Mouse (Mus musculus) midbrain, postnatal 0 days (tissue): ENCODE results near the gene BC034090. TPM values are rescaled to one million over a fixed set of nuclear protein-coding genes. Genes with fewer than 3 reads are reported as not detected.

ENCODE experiments used
- ATAC-seq: fragments of 200-750 bp; cut with Nextera tagmentation; 2 replicates; pipeline ENCODE4 v1.8.0; 2017; ENCODE audit warnings: moderate number of reproducible peaks, mild to moderate bottlenecking, moderate TSS enrichment, moderate library complexity; ENCODE audit not compliant: low FRiP score
- DNase-seq: peaks from one replicate; pipeline ENCODE4 v3.0.0-alpha.2; 2015; ENCODE audit warnings: low spot score
- H3K27ac ChIP-seq: fragments of 300-500 bp; sonication (generic); 2 replicates; pipeline ENCODE4 v1.5.1; 2014; ENCODE audit warnings: low read depth, mild to moderate bottlenecking, low read length, mixed read lengths
- H3K27me3 ChIP-seq: fragments of 300-500 bp; sonication (generic); 2 replicates; pipeline ENCODE4 v1.6.1; 2014; ENCODE audit warnings: low read length, control low read depth, mixed read lengths; ENCODE audit not compliant: insufficient read depth
- H3K36me3 ChIP-seq: fragments of 300-500 bp; sonication (generic); 2 replicates; pipeline ENCODE4 v1.6.1; 2014; ENCODE audit warnings: low read length, control low read depth, mixed read lengths; ENCODE audit not compliant: insufficient read depth
- H3K4me1 ChIP-seq: fragments of 300-500 bp; sonication (generic); 2 replicates; pipeline ENCODE4 v1.6.1; 2014; ENCODE audit warnings: mild to moderate bottlenecking, control low read depth, antibody characterized with exemption, low read length, mixed read lengths; ENCODE audit not compliant: insufficient read depth
- H3K4me2 ChIP-seq: fragments of 300-500 bp; sonication (generic); 2 replicates; pipeline ENCODE4 v1.6.1; 2014; ENCODE audit warnings: low read depth, mild to moderate bottlenecking, low read length, mixed read lengths; ENCODE audit not compliant: poor library complexity, severe bottlenecking
- H3K4me3 ChIP-seq: fragments of 300-500 bp; sonication (generic); 2 replicates; pipeline ENCODE4 v1.5.1; 2014; ENCODE audit warnings: low read depth, mild to moderate bottlenecking, low read length, moderate library complexity
- H3K9ac ChIP-seq: fragments of 300-500 bp; sonication (generic); replicated peaks from 2 replicates; pipeline ENCODE4 v1.6.1; 2014; ENCODE audit warnings: mild to moderate bottlenecking, low read length, moderate library complexity, mixed read lengths; ENCODE audit not compliant: poor library complexity, severe bottlenecking
- H3K9me3 ChIP-seq: fragments of 300-500 bp; sonication (generic); 2 replicates; pipeline ENCODE4 v1.6.1; 2016; ENCODE audit warnings: low read length, control low read depth
- CTCF ChIP-seq: IDR thresholded peaks from 2 replicates; pipeline ENCODE4 v1.5.1; 2016; ENCODE audit warnings: antibody characterized with exemption, mild to moderate bottlenecking
- WGBS: fragments of 180-500 bp; shearing (Covaris S2); extraction: QIAGEN DNeasy Blood & Tissue Kit; methylation state at CpG from one replicate; pipeline ENCODE4 v1.1.7; 2014; 5-methylcytosine and 5-hydroxymethylcytosine counted together
- polyA plus RNA-seq: library from polyadenylated mRNA; unstranded; fragments of >200 nt; fragmentation: Nextera tagmentation; extraction: Ambion mirVana; gene quantifications from 2 replicates; pipeline ENCODE4 v1.2.1, GENCODE M21; 2015
- total RNA-seq: library from RNA; depleted of rRNA; stranded (reverse); fragments of >200 nt; gene quantifications from 2 replicates; pipeline ENCODE4 v1.2.3, GENCODE M21; 2014; rRNA removed

Gene BC034090
- total RNA-seq (7.3 and 11.2 TPM in 2 replicates), polyA plus RNA-seq (1.9 TPM in 2 replicates)

- Histone ChIP-seq H3K27me3 (peaks cover 14% of the 10 kb centered on the region; the same call in 1 of the 2 replicates), H3K9me3 (no peaks in the 10 kb centered on the region), H3K4me2 (peak within 1 kb of the TSS; percentile 64), H3K27ac (no peak within 1 kb of the TSS), H3K4me1 (no peaks in the 10 kb centered on the region), H3K9ac (peak within 1 kb of the TSS; percentile 64), H3K36me3 (no peaks in the 10 kb centered on the region), H3K4me3 (peak within 1 kb of the TSS; percentile 40)
- DNase-seq = no peak
- 5% methylated on average over 64 of the region's 85 CpGs for WGBS
- TF ChIP-seq CTCF = no peak
- ATAC-seq = peak; percentile 61
These were observed at the start of gene BC034090 for GRCm38 (mm10) chr1:155243797-155244770. TSS of gene BC034090 (minus strand) at chr1:155244444.

GRCm38 (mm10) chr1:155293446-155293845 is 49.2 kb upstream of the BC034090 start:
- ATAC-seq (peak; percentile 60; the same call in 1 of the 2 replicates), DNase-seq (peak; percentile 89)
- WGBS = 6% methylated on average over 3 of the region's 3 CpGs
- Histone ChIP-seq H3K27me3 (no peaks in the 10 kb centered on the region), H3K4me1 (no peaks in the 10 kb centered on the region), H3K36me3 (peaks cover 6% of the 10 kb centered on the region), H3K27ac (no peak overlapping the region), H3K9me3 (no peaks in the 10 kb centered on the region), H3K9ac (no peak overlapping the region), H3K4me3 (no peak overlapping the region), H3K4me2 (no peak overlapping the region)
- peak; percentile 93 for TF ChIP-seq CTCF

GRCm38 (mm10) chr1:155289411-155289810 is 45.2 kb upstream of the BC034090 start:
- 83% methylated on average over 1 of the region's 1 CpGs for WGBS
- ATAC-seq = no peak
- no peak overlapping the region for H3K27ac ChIP-seq

GRCm38 (mm10) chr1:155288033-155288432 is 43.8 kb upstream of the BC034090 start:
- peaks cover 18% of the 10 kb centered on the region for H3K36me3 ChIP-seq
- no peaks in the 10 kb centered on the region for H3K27me3 ChIP-seq
- no peaks in the 10 kb centered on the region for H3K9me3 ChIP-seq
- no peaks in the 10 kb centered on the region for H3K4me1 ChIP-seq
- H3K9ac ChIP-seq = no peak overlapping the region
- no peak overlapping the region for H3K4me2 ChIP-seq
- no peak overlapping the region for H3K27ac ChIP-seq
- DNase-seq (no peak), ATAC-seq (no peak)
- no peak overlapping the region for H3K4me3 ChIP-seq
- WGBS = 89% methylated on average over 3 of the region's 3 CpGs
- no peak for TF ChIP-seq CTCF

More at GRCm38 (mm10) chr1:155289411-155289810, 45.2 kb upstream of the BC034090 start:
- Histone ChIP-seq H3K4me1 (no peaks in the 10 kb centered on the region), H3K27me3 (no peaks in the 10 kb centered on the region), H3K9ac (no peak overlapping the region), H3K4me2 (no peak overlapping the region), H3K9me3 (no peaks in the 10 kb centered on the region), H3K4me3 (no peak overlapping the region), H3K36me3 (peaks cover 16% of the 10 kb centered on the region)
- no peak for TF ChIP-seq CTCF
- no peak for DNase-seq

GRCm38 (mm10) chr1:155283808-155284207 is 39.6 kb upstream of the BC034090 start:
- Histone ChIP-seq H3K9me3 (no peaks in the 10 kb centered on the region), H3K4me3 (no peak overlapping the region), H3K4me1 (no peaks in the 10 kb centered on the region), H3K27ac (no peak overlapping the region), H3K9ac (no peak overlapping the region), H3K36me3 (peaks cover 30% of the 10 kb centered on the region), H3K4me2 (no peak overlapping the region), H3K27me3 (no peaks in the 10 kb centered on the region)
- WGBS = 85% methylated on average over 7 of the region's 7 CpGs
- ATAC-seq = no peak
- DNase-seq = no peak
- no peak for TF ChIP-seq CTCF
